Mouse (Mus musculus) Patski (cell line): ENCODE data around the gene Rtp2. TPM values are rescaled to one million over a fixed set of nuclear protein-coding genes. Genes with fewer than 3 reads are reported as not detected.

Experiments used
- ATAC-seq: fragments of 100-300 bp; one replicate; pipeline ENCODE4 v1.8.0; 2021
- CTCF ChIA-PET: fragments of 350-600 bp; sonication (Branson Sonifier 250); formaldehyde crosslinking; loops from one replicate; lab custom pipeline; 2022; ENCODE audit warnings: inconsistent platforms; lab: Charles Lee
- POLR2A ChIA-PET: fragments of 350-600 bp; sonication (Branson Sonifier 250); formaldehyde crosslinking; loops from one replicate; lab custom pipeline; 2022; ENCODE audit warnings: antibody characterized with exemption, inconsistent platforms; lab: Charles Lee
- DNase-seq: peaks from one replicate; pipeline ENCODE4 v3.0.0-alpha.2; 2011; ENCODE audit warnings: low read depth, low spot score
- H3K27me3 ChIP-seq: fragments of 371-371 bp; one replicate; pipeline ENCODE4 v1.5.1; 2021
- CTCF ChIP-seq: fragments of 100-300 bp; IDR thresholded peaks from one replicate; pipeline ENCODE4 v1.5.1; 2021
- in situ Hi-C: fragments of 300-500 bp; cut with MboI; formaldehyde crosslinking; loops from 3 replicates; pipeline ENCODE4 v1.11.1; 2018; ENCODE audit warnings: low pct_unique_long_range_greater_than_20kb, mixed read lengths
- polyA plus RNA-seq: library from polyadenylated mRNA; unstranded; gene quantifications from one replicate; pipeline ENCODE4 v1.2.3, GENCODE M21; 2021

The Rtp2 gene
- not detected for polyA plus RNA-seq

- DNase-seq (no peak), ATAC-seq (no peak)
- ChIA-PET POLR2A (no interaction called here), CTCF (interaction anchor here (1.4 kb wide), 1 partner anchor 17 kb away, joined by 3 read pairs; no protein-coding TSS in a partner anchor)
- H3K27me3 ChIP-seq = peaks cover 8% of the 10 kb centered on the region
- no peak for TF ChIP-seq CTCF
- in situ Hi-C loops = no loop called here
These were observed at the start of gene Rtp2 for GRCm38 (mm10) chr16:23932294-23932693. Gene Rtp2, minus strand, starts transcription at chr16:23932394.

DNA sequence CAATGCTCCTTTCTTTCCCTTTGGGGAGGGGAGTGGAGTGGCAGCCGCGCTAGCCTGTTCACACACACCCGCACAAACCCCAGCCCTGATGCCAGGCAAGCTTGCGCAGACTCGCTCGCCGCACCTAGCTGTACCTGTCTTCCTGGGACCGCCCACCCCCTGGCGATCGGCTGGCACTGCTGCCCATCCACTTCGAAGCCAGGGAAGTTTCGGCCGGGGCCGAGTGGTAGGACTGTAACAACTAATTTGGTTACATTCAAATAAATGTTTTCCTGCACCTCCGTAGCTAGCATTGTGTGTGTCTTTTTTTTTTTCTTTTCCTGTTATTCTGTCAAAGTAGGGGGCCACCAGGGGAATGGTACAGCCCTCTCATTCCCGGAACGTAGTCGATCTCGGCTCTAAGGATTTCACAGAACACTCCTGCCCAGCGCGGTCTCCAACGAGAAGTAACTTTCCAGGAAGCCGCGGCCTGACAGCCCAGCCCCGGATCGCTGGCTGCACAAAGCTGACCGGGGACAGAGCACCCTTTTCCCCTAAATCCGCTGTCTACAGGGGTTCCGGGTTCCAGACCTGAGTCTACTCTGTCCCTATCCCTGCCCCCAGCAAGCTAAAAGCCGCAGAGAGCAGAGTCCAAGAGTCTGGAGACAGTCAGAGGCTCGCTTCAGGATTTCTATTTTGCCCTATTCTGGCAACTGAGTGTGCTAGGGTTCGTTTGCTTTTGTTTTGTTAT, 49.0 kb upstream of the Rtp2 start:
- no peak for ATAC-seq
- H3K27me3 ChIP-seq = no peaks in the 10 kb centered on the region
- ChIA-PET CTCF (interaction anchor here (1.2 to 8.4 kb wide), 7 partner anchors 17 to 1286 kb away, joined by 3 to 138 read pairs (median 4); no protein-coding TSS in a partner anchor), POLR2A (interaction anchor here (0.6 kb wide), 1 partner anchor 417 kb away, joined by 3 read pairs; no protein-coding TSS in a partner anchor)
- no peak for TF ChIP-seq CTCF
- DNase-seq = no peak
- in situ Hi-C loops = loop anchor here (5.0 to 25.0 kb wide), 8 partner anchors 414 to 1364 kb away; partner anchors contain the start of gene Lpp

- DNase-seq = no peak
- ATAC-seq = no peak
- no peak for TF ChIP-seq CTCF
- ChIA-PET POLR2A (no interaction called here), CTCF (interaction anchor here (1.3 to 8.4 kb wide), 2 partner anchors 16 to 1084 kb away, joined by 4 to 138 read pairs; no protein-coding TSS in a partner anchor)
- H3K27me3 ChIP-seq = no peaks in the 10 kb centered on the region
- in situ Hi-C loops = loop anchor here (5.0 to 25.0 kb wide), 8 partner anchors 414 to 1364 kb away; partner anchors contain the start of gene Lpp
These were observed 48.1 kb upstream of the Rtp2 start for GRCm38 (mm10) chr16:23980201-23980870.

- POLR2A ChIA-PET = no interaction called here
- no peaks in the 10 kb centered on the region for H3K27me3 ChIP-seq
- CTCF ChIA-PET = interaction anchor here (8.4 kb wide), 1 partner anchor 1085 kb away, joined by 138 read pairs; no protein-coding TSS in a partner anchor
These were observed 47.3 kb upstream of the Rtp2 start for GRCm38 (mm10) chr16:23979446-23979845.

GRCm38 (mm10) chr16:23978495-23978894, 46.3 kb upstream of the Rtp2 start:
- ChIA-PET POLR2A (interaction anchor here (0.6 to 0.7 kb wide), 2 partner anchors 12 to 872 kb away, joined by 3 to 4 read pairs; no protein-coding TSS in a partner anchor), CTCF (no interaction called here)
- ATAC-seq (no peak), DNase-seq (no peak)
- no peak for TF ChIP-seq CTCF
- H3K27me3 ChIP-seq = no peaks in the 10 kb centered on the region
- in situ Hi-C loops = loop anchor here (25.0 kb wide), 1 partner anchor 709 kb away; no protein-coding TSS in a partner anchor

More at GRCm38 (mm10) chr16:23979446-23979845, 47.3 kb upstream of the Rtp2 start:
- ATAC-seq (no peak), DNase-seq (no peak)
- no peak for TF ChIP-seq CTCF
- in situ Hi-C loops = loop anchor here (25.0 kb wide), 1 partner anchor 708 kb away; no protein-coding TSS in a partner anchor

DNA sequence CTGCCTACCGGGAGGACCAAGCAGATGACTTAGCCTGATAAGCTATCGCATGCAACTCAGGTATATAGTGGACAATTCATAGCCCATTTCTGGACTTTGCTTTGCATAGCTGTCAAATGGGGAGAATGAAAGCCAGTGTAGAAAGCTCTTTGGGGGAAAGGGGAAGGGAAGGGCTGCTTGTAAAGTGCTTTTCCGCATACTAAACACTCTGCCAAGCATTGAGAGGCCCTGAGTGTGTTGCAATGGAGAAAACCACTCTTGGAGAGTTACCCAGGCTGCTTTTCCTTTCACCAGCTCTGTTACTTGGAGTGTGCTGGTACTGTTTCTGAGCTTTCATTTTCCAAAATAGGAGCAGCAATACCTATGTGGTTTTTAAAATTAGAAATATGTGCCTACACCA, 45.5 kb upstream of the Rtp2 start:
- POLR2A ChIA-PET = no interaction called here
- in situ Hi-C loops = loop anchor here (25.0 kb wide), 1 partner anchor 710 kb away; no protein-coding TSS in a partner anchor
- peak; percentile 51 for ATAC-seq
- H3K27me3 ChIP-seq = no peaks in the 10 kb centered on the region
- CTCF ChIA-PET = interaction anchor here (0.7 kb wide), 1 partner anchor 10 kb away, joined by 3 read pairs; no protein-coding TSS in a partner anchor
- no peak for DNase-seq
- no peak for TF ChIP-seq CTCF

GRCm38 (mm10) chr16:23976196-23976595, 44.0 kb upstream of the Rtp2 start:
- DNase-seq = no peak
- CTCF ChIA-PET = no interaction called here
- no peak for TF ChIP-seq CTCF
- H3K27me3 ChIP-seq = no peaks in the 10 kb centered on the region
- in situ Hi-C loops = loop anchor here (25.0 kb wide), 1 partner anchor 711 kb away; no protein-coding TSS in a partner anchor
- no peak for ATAC-seq
- POLR2A ChIA-PET = no interaction called here

- ChIA-PET POLR2A (no interaction called here), CTCF (interaction anchor here (0.8 kb wide), 1 partner anchor 10 kb away, joined by 3 read pairs; no protein-coding TSS in a partner anchor)
- H3K27me3 ChIP-seq = no peaks in the 10 kb centered on the region
- DNase-seq (no peak), ATAC-seq (no peak)
- in situ Hi-C loops = no loop called here
- TF ChIP-seq CTCF = no peak
These were observed 41.6 kb upstream of the Rtp2 start for GRCm38 (mm10) chr16:23973635-23974367.

- DNase-seq (no peak), ATAC-seq (no peak)
- POLR2A ChIA-PET = no interaction called here
- no peaks in the 10 kb centered on the region for H3K27me3 ChIP-seq
- in situ Hi-C loops = no loop called here
- CTCF ChIA-PET = no interaction called here
- TF ChIP-seq CTCF = no peak
These were observed 40.7 kb upstream of the Rtp2 start for GRCm38 (mm10) chr16:23972901-23973300.
